Mouse (Mus musculus): Measurements from ENCODE around the gene D430041D05Rik. TPM values are rescaled to one million over a fixed set of nuclear protein-coding genes. Genes with fewer than 3 reads are reported as not detected.

Gene D430041D05Rik
- polyA plus RNA-seq, 1 experiment from 2014 or later = 1.0 TPM

- Histone ChIP-seq H3K9me3 (ENCODE audit: control insufficient read depth, low read length) (no peaks in the 10 kb centered on the region), H3K4me3 (ENCODE audit: low read depth, low read length) (no peak overlapping the region), H3K27me3 (replicated peaks; ENCODE audit: control insufficient read depth, insufficient read depth, low read length) (no peaks in the 10 kb centered on the region), H3K27ac (replicated peaks; ENCODE audit: low read depth, low read length) (no peak overlapping the region), H3K9ac (ENCODE audit: low read depth, low read length) (no peak overlapping the region), H3K36me3 (ENCODE audit: control insufficient read depth, insufficient read depth, low read length) (no peaks in the 10 kb centered on the region), H3K4me2 (ENCODE audit: low read depth, low read length) (no peak overlapping the region), H3K4me1 (ENCODE audit: control insufficient read depth, insufficient read depth, low read length) (no peaks in the 10 kb centered on the region)
- no peak for DNase-seq (ENCODE audit: low spot score)
- no peak for ATAC-seq (ENCODE audit: low read depth)
Measured at GRCm38 (mm10) chr2:104354117-104354516, 56.7 kb downstream of the D430041D05Rik start.

GRCm38 (mm10) chr2:104352204-104352493, 58.7 kb downstream of the D430041D05Rik start:
- no peak overlapping the region for H3K4me2 ChIP-seq (ENCODE audit: low read depth, low read length)
- ATAC-seq (ENCODE audit: low read depth) (no peak), DNase-seq (ENCODE audit: low spot score) (no peak)
- WGBS = 91% methylated on average over 1 of the region's 1 CpGs
- H3K27me3 ChIP-seq (replicated peaks; ENCODE audit: control insufficient read depth, insufficient read depth, low read length) = no peaks in the 10 kb centered on the region
- no peaks in the 10 kb centered on the region for H3K36me3 ChIP-seq (ENCODE audit: control insufficient read depth, insufficient read depth, low read length)
- H3K4me1 ChIP-seq (ENCODE audit: control insufficient read depth, insufficient read depth, low read length) = no peaks in the 10 kb centered on the region
- no peaks in the 10 kb centered on the region for H3K9me3 ChIP-seq (ENCODE audit: control insufficient read depth, low read length)
- no peak overlapping the region for H3K4me3 ChIP-seq (ENCODE audit: low read depth, low read length)
- no peak overlapping the region for H3K9ac ChIP-seq (ENCODE audit: low read depth, low read length)
- no peak overlapping the region for H3K27ac ChIP-seq (replicated peaks; ENCODE audit: low read depth, low read length)

GRCm38 (mm10) chr2:104351415-104352203, 59.2 kb downstream of the D430041D05Rik start:
- H3K9me3 ChIP-seq (ENCODE audit: control insufficient read depth, low read length) = no peaks in the 10 kb centered on the region
- 73% methylated on average over 13 of the region's 13 CpGs for WGBS
- H3K27ac ChIP-seq (replicated peaks; ENCODE audit: low read depth, low read length) = no peak overlapping the region
- no peaks in the 10 kb centered on the region for H3K4me1 ChIP-seq (ENCODE audit: control insufficient read depth, insufficient read depth, low read length)
- DNase-seq (ENCODE audit: low spot score) (no peak), ATAC-seq (ENCODE audit: low read depth) (no peak)
- H3K4me3 ChIP-seq (ENCODE audit: low read depth, low read length) = no peak overlapping the region
- H3K4me2 ChIP-seq (ENCODE audit: low read depth, low read length) = no peak overlapping the region
- no peak overlapping the region for H3K9ac ChIP-seq (ENCODE audit: low read depth, low read length)
- H3K36me3 ChIP-seq (ENCODE audit: control insufficient read depth, insufficient read depth, low read length) = no peaks in the 10 kb centered on the region
- no peaks in the 10 kb centered on the region for H3K27me3 ChIP-seq (replicated peaks; ENCODE audit: control insufficient read depth, insufficient read depth, low read length)

- Histone ChIP-seq H3K9ac (ENCODE audit: low read depth, low read length) (no peak overlapping the region), H3K27ac (replicated peaks; ENCODE audit: low read depth, low read length) (no peak overlapping the region), H3K4me1 (ENCODE audit: control insufficient read depth, insufficient read depth, low read length) (no peaks in the 10 kb centered on the region), H3K9me3 (ENCODE audit: control insufficient read depth, low read length) (no peaks in the 10 kb centered on the region), H3K4me3 (ENCODE audit: low read depth, low read length) (no peak overlapping the region), H3K27me3 (replicated peaks; ENCODE audit: control insufficient read depth, insufficient read depth, low read length) (no peaks in the 10 kb centered on the region), H3K36me3 (ENCODE audit: control insufficient read depth, insufficient read depth, low read length) (no peaks in the 10 kb centered on the region), H3K4me2 (ENCODE audit: low read depth, low read length) (no peak overlapping the region)
- ATAC-seq (ENCODE audit: low read depth) = no peak
- DNase-seq (ENCODE audit: low spot score) = no peak
Measured at GRCm38 (mm10) chr2:104337619-104338018, 73.2 kb downstream of the D430041D05Rik start.

- Histone ChIP-seq H3K4me2 (ENCODE audit: low read depth, low read length) (no peak overlapping the region), H3K36me3 (ENCODE audit: control insufficient read depth, insufficient read depth, low read length) (no peaks in the 10 kb centered on the region), H3K9ac (ENCODE audit: low read depth, low read length) (no peak overlapping the region), H3K27ac (replicated peaks; ENCODE audit: low read depth, low read length) (no peak overlapping the region), H3K9me3 (ENCODE audit: control insufficient read depth, low read length) (no peaks in the 10 kb centered on the region), H3K27me3 (replicated peaks; ENCODE audit: control insufficient read depth, insufficient read depth, low read length) (no peaks in the 10 kb centered on the region), H3K4me3 (ENCODE audit: low read depth, low read length) (no peak overlapping the region), H3K4me1 (ENCODE audit: control insufficient read depth, insufficient read depth, low read length) (no peaks in the 10 kb centered on the region)
- WGBS = 76% methylated on average over 6 of the region's 6 CpGs
- ATAC-seq (ENCODE audit: low read depth) (no peak), DNase-seq (ENCODE audit: low spot score) (no peak)
Measured at GRCm38 (mm10) chr2:104335824-104336223, 75.0 kb downstream of the D430041D05Rik start.

- Histone ChIP-seq H3K4me3 (ENCODE audit: low read depth, low read length) (no peak overlapping the region), H3K9me3 (ENCODE audit: control insufficient read depth, low read length) (no peaks in the 10 kb centered on the region), H3K4me2 (ENCODE audit: low read depth, low read length) (no peak overlapping the region), H3K4me1 (ENCODE audit: control insufficient read depth, insufficient read depth, low read length) (no peaks in the 10 kb centered on the region), H3K27me3 (replicated peaks; ENCODE audit: control insufficient read depth, insufficient read depth, low read length) (no peaks in the 10 kb centered on the region), H3K36me3 (ENCODE audit: control insufficient read depth, insufficient read depth, low read length) (no peaks in the 10 kb centered on the region), H3K9ac (ENCODE audit: low read depth, low read length) (no peak overlapping the region), H3K27ac (replicated peaks; ENCODE audit: low read depth, low read length) (no peak overlapping the region)
- DNase-seq (ENCODE audit: low spot score) (no peak), ATAC-seq (ENCODE audit: low read depth) (no peak)
- whole genome bisulfite sequencing = 66% methylated on average over 5 of the region's 5 CpGs
Measured at GRCm38 (mm10) chr2:104333952-104334351, 76.9 kb downstream of the D430041D05Rik start.

- Histone ChIP-seq H3K4me2 (ENCODE audit: low read depth, low read length) (no peak overlapping the region), H3K4me1 (ENCODE audit: control insufficient read depth, insufficient read depth, low read length) (no peaks in the 10 kb centered on the region), H3K4me3 (ENCODE audit: low read depth, low read length) (no peak overlapping the region), H3K27ac (replicated peaks; ENCODE audit: low read depth, low read length) (no peak overlapping the region), H3K9me3 (ENCODE audit: control insufficient read depth, low read length) (no peaks in the 10 kb centered on the region), H3K36me3 (ENCODE audit: control insufficient read depth, insufficient read depth, low read length) (no peaks in the 10 kb centered on the region), H3K9ac (ENCODE audit: low read depth, low read length) (no peak overlapping the region), H3K27me3 (replicated peaks; ENCODE audit: control insufficient read depth, insufficient read depth, low read length) (no peaks in the 10 kb centered on the region)
- ATAC-seq (ENCODE audit: low read depth) (no peak), DNase-seq (ENCODE audit: low spot score) (no peak)
- WGBS = 54% methylated on average over 4 of the region's 4 CpGs
Measured at GRCm38 (mm10) chr2:104332707-104333106, 78.1 kb downstream of the D430041D05Rik start.

- Histone ChIP-seq H3K9ac (ENCODE audit: low read depth, low read length) (no peak overlapping the region), H3K4me2 (ENCODE audit: low read depth, low read length) (no peak overlapping the region), H3K9me3 (ENCODE audit: control insufficient read depth, low read length) (no peaks in the 10 kb centered on the region), H3K4me3 (ENCODE audit: low read depth, low read length) (no peak overlapping the region), H3K36me3 (ENCODE audit: control insufficient read depth, insufficient read depth, low read length) (no peaks in the 10 kb centered on the region), H3K27me3 (replicated peaks; ENCODE audit: control insufficient read depth, insufficient read depth, low read length) (no peaks in the 10 kb centered on the region), H3K27ac (replicated peaks; ENCODE audit: low read depth, low read length) (no peak overlapping the region), H3K4me1 (ENCODE audit: control insufficient read depth, insufficient read depth, low read length) (no peaks in the 10 kb centered on the region)
- DNase-seq (ENCODE audit: low spot score) (no peak), ATAC-seq (ENCODE audit: low read depth) (no peak)
- 87% methylated on average over 6 of the region's 6 CpGs for WGBS
Measured at GRCm38 (mm10) chr2:104331261-104331660, 79.6 kb downstream of the D430041D05Rik start.

- Histone ChIP-seq H3K4me3 (ENCODE audit: low read depth, low read length) (no peak overlapping the region), H3K36me3 (ENCODE audit: control insufficient read depth, insufficient read depth, low read length) (no peaks in the 10 kb centered on the region), H3K27me3 (replicated peaks; ENCODE audit: control insufficient read depth, insufficient read depth, low read length) (no peaks in the 10 kb centered on the region), H3K9ac (ENCODE audit: low read depth, low read length) (no peak overlapping the region), H3K4me1 (ENCODE audit: control insufficient read depth, insufficient read depth, low read length) (no peaks in the 10 kb centered on the region), H3K4me2 (ENCODE audit: low read depth, low read length) (no peak overlapping the region), H3K9me3 (ENCODE audit: control insufficient read depth, low read length) (no peaks in the 10 kb centered on the region), H3K27ac (replicated peaks; ENCODE audit: low read depth, low read length) (no peak overlapping the region)
- 65% methylated on average over 16 of the region's 16 CpGs for WGBS
- DNase-seq (ENCODE audit: low spot score) (no peak), ATAC-seq (ENCODE audit: low read depth) (no peak)
Measured at GRCm38 (mm10) chr2:104327116-104327794, 83.6 kb downstream of the D430041D05Rik start.

All from embryonic facial prominence, embryonic 14.5 days (tissue).